Mouse (Mus musculus) testis, postnatal 10 days (tissue): ENCODE data around the gene Pnrc1.

Source experiments
- DNase-seq: peaks from one replicate; pipeline ENCODE4 v3.0.0; 2021; ENCODE audit warnings: low spot score

The Pnrc1 gene

GRCm38 (mm10) chr4:33224003-33224675 lies 65.8 kb downstream of the Pnrc1 start:
- DNase-seq = no peak

GRCm38 (mm10) chr4:33221847-33222246 lies 68.1 kb downstream of the Pnrc1 start:
- DNase-seq = no peak

- DNase-seq = peak; percentile 51
Measured at GRCm38 (mm10) chr4:33208881-33209841, 80.8 kb downstream of the Pnrc1 start, which contains the start of gene Srsf12. Gene Srsf12 (plus strand): TSS chr4:33208991.

GRCm38 (mm10) chr4:33207551-33207950 lies 82.4 kb downstream of the Pnrc1 start:
- no peak for DNase-seq

- DNase-seq = peak; percentile 76
Measured at GRCm38 (mm10) chr4:33204682-33205081, 85.3 kb downstream of the Pnrc1 start.

- no peak for DNase-seq
Measured at GRCm38 (mm10) chr4:33198117-33198516, 91.8 kb downstream of the Pnrc1 start.
